Mouse (Mus musculus): Measurements from ENCODE around the gene Tmem234. TPM values are rescaled to one million over a fixed set of nuclear protein-coding genes. Genes with fewer than 3 reads are reported as not detected.

The Tmem234 gene
- polyA plus RNA-seq, 1 experiment: 94.0 TPM

DNA sequence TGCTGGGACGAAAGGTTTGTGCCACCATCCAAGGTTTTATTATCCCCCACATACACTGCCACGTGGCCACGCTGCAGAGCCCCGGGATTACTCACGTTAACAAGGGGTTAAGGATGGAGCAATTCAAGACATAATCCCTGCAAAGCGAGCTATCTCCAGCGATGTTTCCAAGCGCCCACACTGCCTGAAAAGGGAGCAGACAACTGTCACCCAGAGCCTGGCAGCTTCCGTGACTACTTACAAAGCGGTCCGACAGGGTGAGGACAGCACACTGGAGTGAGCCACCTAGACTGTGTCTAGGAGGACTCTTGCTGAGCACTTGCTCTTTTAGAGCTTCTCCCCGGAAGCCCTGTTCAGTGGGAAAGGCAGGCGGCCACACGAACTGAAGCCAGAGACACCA, 54.3 kb downstream of the Tmem234 start:
- TF ChIP-seq POLR2A (IDR thresholded peaks at IDR 0.05; ENCODE audit: insufficient read depth, low read length) (no peak), EP300 (IDR thresholded peaks at IDR 0.05; ENCODE audit: insufficient read depth, low read depth, low read length) (no peak), CTCF (IDR thresholded peaks at IDR 0.05; ENCODE audit: low read depth, low read length) (no peak)
- Histone ChIP-seq H3K4me3 (ENCODE audit: low read depth, low read length) (no peak overlapping the region), H3K27me3 (ENCODE audit: control insufficient read depth, insufficient read depth, low read length, poor library complexity, severe bottlenecking) (no peaks in the 10 kb centered on the region), H3K27ac (ENCODE audit: insufficient read depth, low read length) (no peak overlapping the region), H3K9me3 (replicated peaks; ENCODE audit: control insufficient read depth, insufficient read depth, low read length, poor library complexity, severe bottlenecking) (no peaks in the 10 kb centered on the region), H3K36me3 (ENCODE audit: control insufficient read depth, insufficient read depth, low read length, poor library complexity, severe bottlenecking) (peaks cover 63% of the 10 kb centered on the region), H3K4me1 (ENCODE audit: control insufficient read depth, insufficient read depth, low read length) (no peaks in the 10 kb centered on the region), H3K9ac (ENCODE audit: low read depth, poor library complexity, severe bottlenecking) (no peak overlapping the region)

DNA sequence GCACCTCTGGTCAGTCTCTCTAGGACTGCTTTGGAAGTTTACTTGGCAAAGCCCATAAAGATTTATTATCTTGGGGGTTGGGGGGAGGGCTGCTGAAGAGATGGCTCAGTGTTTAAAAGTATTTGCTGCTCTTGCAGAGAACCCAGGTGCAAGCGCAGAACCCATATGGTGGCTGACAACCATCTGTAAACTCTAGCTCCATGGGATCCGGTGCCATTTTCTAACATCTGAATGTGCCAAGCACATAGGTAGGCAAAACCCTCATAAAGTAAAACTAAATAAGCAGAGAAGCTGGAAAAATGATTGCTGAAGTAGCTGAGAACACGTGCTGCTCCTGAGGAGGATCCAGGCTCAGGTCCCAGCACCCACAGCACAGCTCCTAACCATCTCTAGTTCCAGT, 61.1 kb downstream of the Tmem234 start:
- Histone ChIP-seq H3K36me3 (ENCODE audit: control insufficient read depth, insufficient read depth, low read length, poor library complexity, severe bottlenecking) (peaks cover 28% of the 10 kb centered on the region), H3K9me3 (replicated peaks; ENCODE audit: control insufficient read depth, insufficient read depth, low read length, poor library complexity, severe bottlenecking) (no peaks in the 10 kb centered on the region), H3K9ac (ENCODE audit: low read depth, poor library complexity, severe bottlenecking) (no peak overlapping the region), H3K27ac (ENCODE audit: insufficient read depth, low read length) (no peak overlapping the region), H3K27me3 (ENCODE audit: control insufficient read depth, insufficient read depth, low read length, poor library complexity, severe bottlenecking) (no peaks in the 10 kb centered on the region), H3K4me3 (ENCODE audit: low read depth, low read length) (no peak overlapping the region), H3K4me1 (ENCODE audit: control insufficient read depth, insufficient read depth, low read length) (no peaks in the 10 kb centered on the region)
- no peak for TF ChIP-seq POLR2A (IDR thresholded peaks at IDR 0.05; ENCODE audit: insufficient read depth, low read length)
- no peak for TF ChIP-seq CTCF (IDR thresholded peaks at IDR 0.05; ENCODE audit: low read depth, low read length)
- no peak for TF ChIP-seq EP300 (IDR thresholded peaks at IDR 0.05; ENCODE audit: insufficient read depth, low read depth, low read length)

DNA sequence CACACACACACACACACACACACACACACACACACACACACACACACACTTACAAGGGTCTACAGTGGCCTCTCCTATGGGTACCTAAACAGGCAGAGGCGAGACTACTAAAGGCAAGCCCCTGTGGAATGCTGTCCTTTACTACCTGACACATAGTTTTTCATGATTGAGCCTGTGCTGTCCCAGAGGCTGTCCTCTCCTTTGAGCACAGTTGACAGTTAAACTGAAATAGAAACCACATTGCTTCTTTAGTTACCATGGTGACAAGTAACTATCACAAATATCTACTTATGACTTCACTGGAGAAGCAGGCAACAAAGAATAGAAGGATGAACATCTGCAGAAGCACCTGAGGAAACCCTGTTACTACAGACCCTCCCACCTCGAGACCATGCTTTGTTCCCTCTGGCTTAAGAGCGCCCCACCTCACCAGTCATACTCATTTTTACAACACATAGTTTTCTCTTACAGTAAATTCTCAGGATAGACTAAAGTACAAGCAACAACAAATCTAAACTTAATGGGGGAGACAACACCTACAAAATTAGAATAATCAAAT, 61.9 kb downstream of the Tmem234 start:
- H3K4me3 ChIP-seq (ENCODE audit: low read depth, low read length): no peak overlapping the region
- H3K27me3 ChIP-seq (ENCODE audit: control insufficient read depth, insufficient read depth, low read length, poor library complexity, severe bottlenecking): no peaks in the 10 kb centered on the region
- H3K9ac ChIP-seq (ENCODE audit: low read depth, poor library complexity, severe bottlenecking): no peak overlapping the region
- no peaks in the 10 kb centered on the region for H3K9me3 ChIP-seq (replicated peaks; ENCODE audit: control insufficient read depth, insufficient read depth, low read length, poor library complexity, severe bottlenecking)
- TF ChIP-seq CTCF (IDR thresholded peaks at IDR 0.05; ENCODE audit: low read depth, low read length) (no peak), POLR2A (IDR thresholded peaks at IDR 0.05; ENCODE audit: insufficient read depth, low read length) (no peak), EP300 (IDR thresholded peaks at IDR 0.05; ENCODE audit: insufficient read depth, low read depth, low read length) (no peak)
- no peak overlapping the region for H3K27ac ChIP-seq (ENCODE audit: insufficient read depth, low read length)
- peaks cover 24% of the 10 kb centered on the region for H3K36me3 ChIP-seq (ENCODE audit: control insufficient read depth, insufficient read depth, low read length, poor library complexity, severe bottlenecking)
- H3K4me1 ChIP-seq (ENCODE audit: control insufficient read depth, insufficient read depth, low read length): no peaks in the 10 kb centered on the region

GRCm38 (mm10) chr4:129671491-129672082, 71.1 kb downstream of the Tmem234 start:
- Histone ChIP-seq H3K4me1 (ENCODE audit: control insufficient read depth, insufficient read depth, low read length) (no peaks in the 10 kb centered on the region), H3K4me3 (ENCODE audit: low read depth, low read length) (peak overlapping the region; percentile 96), H3K27me3 (ENCODE audit: control insufficient read depth, insufficient read depth, low read length, poor library complexity, severe bottlenecking) (no peaks in the 10 kb centered on the region), H3K36me3 (ENCODE audit: control insufficient read depth, insufficient read depth, low read length, poor library complexity, severe bottlenecking) (peaks cover 3% of the 10 kb centered on the region), H3K9ac (ENCODE audit: low read depth, poor library complexity, severe bottlenecking) (peak overlapping the region; percentile 95), H3K27ac (ENCODE audit: insufficient read depth, low read length) (peak overlapping the region; percentile 15; the same call in 1 of the 2 replicates), H3K9me3 (replicated peaks; ENCODE audit: control insufficient read depth, insufficient read depth, low read length, poor library complexity, severe bottlenecking) (no peaks in the 10 kb centered on the region)
- TF ChIP-seq EP300 (IDR thresholded peaks at IDR 0.05; ENCODE audit: insufficient read depth, low read depth, low read length): no peak
- TF ChIP-seq POLR2A (IDR thresholded peaks at IDR 0.05; ENCODE audit: insufficient read depth, low read length): no peak
- peak; percentile 35 for TF ChIP-seq CTCF (IDR thresholded peaks at IDR 0.05; ENCODE audit: low read depth, low read length)

GRCm38 (mm10) chr4:129672083-129672877, 71.8 kb downstream of the Tmem234 start, which contains the start of gene Kpna6:
TSS of gene Kpna6 (minus strand) at chr4:129672767.
- Histone ChIP-seq H3K4me1 (ENCODE audit: control insufficient read depth, insufficient read depth, low read length) (no peaks in the 10 kb centered on the region), H3K27me3 (ENCODE audit: control insufficient read depth, insufficient read depth, low read length, poor library complexity, severe bottlenecking) (no peaks in the 10 kb centered on the region), H3K4me3 (ENCODE audit: low read depth, low read length) (peak within 1 kb of the TSS; percentile 96), H3K36me3 (ENCODE audit: control insufficient read depth, insufficient read depth, low read length, poor library complexity, severe bottlenecking) (peaks cover under 1% of the 10 kb centered on the region), H3K27ac (ENCODE audit: insufficient read depth, low read length) (peak within 1 kb of the TSS; percentile 53), H3K9ac (ENCODE audit: low read depth, poor library complexity, severe bottlenecking) (peak within 1 kb of the TSS; percentile 95), H3K9me3 (replicated peaks; ENCODE audit: control insufficient read depth, insufficient read depth, low read length, poor library complexity, severe bottlenecking) (no peaks in the 10 kb centered on the region)
- TF ChIP-seq EP300 (IDR thresholded peaks at IDR 0.05; ENCODE audit: insufficient read depth, low read depth, low read length) (no peak), CTCF (IDR thresholded peaks at IDR 0.05; ENCODE audit: low read depth, low read length) (no peak), POLR2A (IDR thresholded peaks at IDR 0.05; ENCODE audit: insufficient read depth, low read length) (no peak)
